Mouse (Mus musculus) large intestine, adult 2 months (tissue): Measurements from ENCODE around the gene Nme4. TPM values are rescaled to one million over a fixed set of nuclear protein-coding genes. Genes with fewer than 3 reads are reported as not detected.
"Not testable (repeated sequence)": the region's sequence is repeated elsewhere in the genome, so short reads cannot be mapped to it uniquely, and the experiment has no call there.

ENCODE experiments used
- DNase-seq: peaks from one replicate; pipeline ENCODE4 v3.0.0-alpha.2; 2012; ENCODE audit warnings: low read depth, low spot score
- WGBS: fragments of 180-500 bp; shearing (Covaris S2); methylation state at CpG from one replicate; pipeline ENCODE4 v1.1.7; 2018; 5-methylcytosine and 5-hydroxymethylcytosine counted together
- polyA plus RNA-seq: library from polyadenylated mRNA; depleted of rRNA; stranded (reverse); fragments of >200 nt; gene quantifications from 2 replicates; pipeline ENCODE4 v1.2.3, GENCODE M21; 2012

The Nme4 gene
- polyA plus RNA-seq, 1 experiment, result 14.5 TPM

DNA sequence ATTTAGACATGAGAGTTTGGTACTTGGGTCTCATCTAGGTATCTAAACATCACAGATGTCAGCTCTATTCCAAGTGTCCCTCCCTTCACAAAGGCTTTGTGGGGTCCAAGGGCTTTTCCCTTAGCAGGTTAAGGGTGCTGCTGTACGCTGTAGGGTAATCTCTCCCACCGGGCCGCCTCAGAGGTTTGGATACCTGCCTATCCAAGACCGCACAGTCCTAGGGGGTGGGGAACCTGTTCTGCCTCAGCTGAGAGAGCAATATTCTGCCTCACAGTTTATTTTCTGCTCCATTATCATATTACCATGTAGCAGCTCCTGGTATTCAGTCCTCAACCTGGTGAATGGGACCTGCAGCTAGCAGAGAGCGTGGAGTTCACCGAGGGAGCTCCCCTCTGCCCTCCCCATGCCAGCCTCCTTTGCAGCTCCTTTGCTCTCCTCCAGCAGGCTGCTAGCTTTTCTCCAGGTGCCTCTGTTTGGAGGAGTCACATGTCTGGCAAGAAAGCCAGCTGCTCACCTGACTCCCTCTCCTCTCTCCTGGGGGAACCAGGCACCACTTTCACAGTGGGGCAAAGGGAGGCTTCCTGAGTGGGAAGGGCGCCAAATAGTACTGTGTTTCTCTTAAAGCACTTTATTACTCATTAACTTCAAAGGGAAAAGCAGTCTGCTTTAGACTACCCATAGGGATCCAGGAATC, 19.9 kb upstream of the Nme4 start:
- no peak for DNase-seq
- WGBS, result 28% methylated on average over 7 of the region's 7 CpGs

DNA sequence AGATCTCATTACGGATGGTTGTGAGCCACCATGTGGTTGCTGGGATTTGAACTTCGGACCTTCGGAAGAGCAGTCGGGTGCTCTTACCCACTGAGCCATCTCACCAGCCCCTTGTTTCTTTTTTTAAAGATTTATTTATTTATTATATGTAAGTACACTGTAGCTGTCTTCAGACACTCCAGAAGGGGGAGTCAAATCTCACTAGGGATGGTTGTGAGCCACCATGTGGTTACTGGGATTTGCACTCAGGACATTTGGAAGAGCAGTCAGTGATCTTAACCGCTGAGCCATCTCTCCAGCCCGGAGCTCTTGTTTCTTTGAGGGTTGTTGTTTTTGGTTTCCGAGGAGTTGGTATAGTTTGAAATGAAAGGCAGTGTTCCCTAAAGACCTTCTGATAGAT, 19.1 kb upstream of the Nme4 start:
- not testable (repeated sequence) for DNase-seq
- WGBS, result 42% methylated on average over 7 of the region's 7 CpGs

DNA sequence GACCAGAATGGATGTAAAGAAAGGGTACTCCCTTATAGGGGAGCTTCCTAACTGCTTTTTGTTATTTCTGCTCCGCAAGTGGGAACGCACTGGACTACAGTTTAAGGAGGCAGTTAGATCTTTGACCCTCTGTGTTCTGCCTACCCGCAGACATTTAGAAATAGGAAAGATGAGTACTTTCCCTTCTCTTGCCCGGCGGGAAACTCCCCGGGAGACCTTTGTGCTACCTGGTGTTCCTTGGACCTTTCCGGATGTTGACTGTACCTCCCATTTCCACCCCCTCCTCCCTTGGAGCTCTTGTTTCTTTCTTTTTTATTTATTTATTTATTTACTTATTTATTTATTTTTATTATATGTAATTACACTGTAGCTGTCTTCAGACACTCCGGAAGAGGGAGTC, 18.7 kb upstream of the Nme4 start:
- no peak for DNase-seq
- 7% methylated on average over 8 of the region's 8 CpGs for WGBS

DNA sequence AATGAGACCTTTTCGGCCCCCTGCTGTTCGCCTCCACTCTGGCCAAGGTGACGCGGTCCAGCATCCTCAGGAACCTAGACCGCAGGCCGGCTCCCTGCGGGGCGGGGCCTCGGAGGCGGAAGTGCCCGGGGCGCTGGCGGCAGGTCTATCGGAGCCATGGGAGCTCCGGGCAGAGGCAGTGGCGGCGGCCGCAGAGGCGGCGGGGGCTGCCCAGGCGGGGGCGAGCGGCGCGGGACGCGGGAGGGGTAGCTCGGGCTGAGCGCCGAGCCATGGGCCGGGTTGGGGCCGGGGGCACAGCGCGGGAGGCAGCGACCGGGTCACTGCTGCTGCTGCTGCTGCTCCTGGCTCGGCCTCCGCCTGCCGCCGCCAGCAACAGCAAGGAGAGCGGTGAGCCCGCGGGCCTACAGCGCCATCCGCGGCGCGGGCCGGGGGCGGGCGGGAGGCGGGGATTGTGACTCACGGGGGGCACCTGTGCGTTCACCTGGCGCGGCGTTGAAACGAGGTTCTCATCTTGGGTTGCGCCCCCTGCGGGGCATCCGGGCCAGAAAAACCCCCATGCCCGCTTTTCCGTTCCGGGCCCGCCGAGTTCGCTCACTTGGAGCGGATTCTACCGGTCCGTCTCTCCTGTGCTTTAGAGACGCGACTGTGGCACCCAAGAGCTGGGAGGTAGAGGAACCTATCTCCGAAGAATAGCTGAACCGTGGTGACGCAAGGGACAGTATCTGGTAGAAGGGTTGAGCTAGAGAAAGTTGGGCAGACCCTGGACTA, 18.0 kb upstream of the Nme4 start, which contains the start of gene Tmem8:
Tmem8 (plus strand) TSS at position 119 of the 768 bp plus-strand sequence.
- DNase-seq, result no peak

DNA sequence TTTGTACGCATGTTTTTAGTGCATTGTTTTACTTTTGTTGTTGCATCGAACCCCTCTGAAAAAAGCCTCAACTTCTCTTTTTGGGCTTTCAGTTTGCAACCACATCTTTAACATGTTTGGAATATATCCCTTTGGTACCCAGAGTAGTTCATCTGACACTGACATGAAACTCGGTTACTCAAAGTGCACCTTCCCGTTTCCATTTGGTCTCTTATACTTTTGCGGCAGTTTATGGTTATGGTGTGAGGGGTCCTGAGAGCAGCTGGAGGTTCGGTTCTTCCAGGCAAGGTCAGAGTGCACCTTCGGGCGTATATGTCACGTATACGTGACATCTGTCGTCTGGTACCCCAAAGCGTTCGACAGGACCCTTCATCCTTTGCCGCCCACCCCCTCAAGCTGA, 17.3 kb upstream of the Nme4 start:
- DNase-seq, result no peak
- WGBS, result 19% methylated on average over 14 of the region's 14 CpGs

More for the DNA sequence above, 18.0 kb upstream of the Nme4 start, which contains the start of gene Tmem8:
- under 1% methylated on average over 68 of the region's 75 CpGs for WGBS

DNA sequence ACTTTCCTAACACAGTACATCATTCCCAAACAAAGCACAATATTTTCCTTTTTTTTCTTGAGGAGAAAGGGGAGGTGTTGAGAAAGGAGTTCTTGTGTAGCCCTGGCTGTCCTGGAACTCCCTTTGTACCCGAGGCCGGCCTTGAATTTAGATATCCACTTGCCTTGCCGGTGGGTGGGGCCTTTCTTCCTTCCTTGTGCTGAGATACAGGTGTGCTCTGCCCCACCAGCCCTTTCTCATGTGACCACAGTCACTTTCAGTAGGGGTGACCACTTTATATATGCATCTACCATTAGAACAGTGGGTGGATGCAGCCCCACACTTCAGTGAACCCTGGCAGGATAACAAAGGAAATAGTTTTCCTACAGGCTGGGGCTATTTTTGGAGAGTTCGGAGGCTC, 16.3 kb upstream of the Nme4 start:
- 34% methylated on average over 4 of the region's 4 CpGs for WGBS
- no peak for DNase-seq

DNA sequence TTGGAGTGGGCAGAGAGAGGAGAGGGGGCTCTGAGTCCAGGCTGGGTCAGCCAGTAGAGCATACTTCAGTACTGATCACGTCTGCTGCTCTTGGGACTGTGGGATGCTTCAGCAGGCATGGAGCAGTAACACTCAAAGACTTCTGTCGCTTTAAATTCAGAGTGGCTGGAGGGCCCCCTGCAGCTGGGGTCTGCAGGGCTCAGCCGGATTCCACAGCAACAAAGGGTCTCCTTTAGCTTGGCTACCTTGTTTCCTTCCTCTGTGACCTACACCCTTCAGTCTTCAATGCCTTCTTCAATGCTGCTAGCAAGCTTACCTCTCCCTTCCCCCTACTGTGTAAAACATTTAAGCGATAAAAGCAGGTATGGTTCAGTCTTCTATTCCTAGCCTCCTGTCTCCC, 15.6 kb upstream of the Nme4 start:
- DNase-seq, result no peak
- 63% methylated on average over 4 of the region's 4 CpGs for WGBS

DNA sequence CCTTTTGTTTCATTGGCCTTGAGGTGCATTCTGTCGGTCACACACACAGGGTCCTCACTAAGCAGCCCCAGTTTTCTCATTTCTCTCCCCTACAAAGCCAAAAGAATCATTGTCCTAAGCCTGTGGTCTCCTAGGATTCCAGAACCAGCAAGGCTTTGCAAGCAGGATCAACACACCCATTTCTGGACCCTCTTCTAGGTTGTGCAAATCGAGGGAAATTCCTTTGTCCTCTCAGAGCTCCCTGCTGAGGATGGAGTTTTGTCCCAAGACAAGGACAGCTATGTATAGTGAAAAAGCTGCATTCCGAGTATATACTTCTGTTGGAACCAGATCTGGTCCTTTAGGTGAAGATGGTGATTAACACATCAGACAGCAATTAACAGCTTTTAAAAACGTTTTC, 14.8 kb upstream of the Nme4 start:
- DNase-seq, result no peak
- WGBS, result 52% methylated on average over 4 of the region's 4 CpGs

DNA sequence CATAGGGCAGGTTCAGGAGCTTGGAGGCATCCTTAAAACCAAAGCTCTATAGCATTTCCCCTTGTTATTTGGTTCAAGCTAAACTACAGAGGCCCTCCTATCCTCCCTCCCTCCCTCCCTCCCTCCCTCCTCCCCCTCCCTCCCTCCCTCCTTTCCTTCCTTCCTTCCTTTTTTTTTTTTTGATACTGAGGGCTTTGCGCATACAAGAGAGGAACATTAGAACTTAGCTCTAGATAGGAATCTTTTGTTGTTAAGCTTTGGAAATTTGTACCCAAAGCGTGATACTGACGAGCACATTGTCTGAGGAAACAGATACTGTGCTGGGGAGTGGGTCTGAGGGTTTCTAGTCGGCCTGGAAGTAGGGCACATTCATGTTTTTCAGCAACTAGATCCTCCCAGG, 10.2 kb upstream of the Nme4 start:
- WGBS, result 69% methylated on average over 4 of the region's 4 CpGs
- no peak for DNase-seq

DNA sequence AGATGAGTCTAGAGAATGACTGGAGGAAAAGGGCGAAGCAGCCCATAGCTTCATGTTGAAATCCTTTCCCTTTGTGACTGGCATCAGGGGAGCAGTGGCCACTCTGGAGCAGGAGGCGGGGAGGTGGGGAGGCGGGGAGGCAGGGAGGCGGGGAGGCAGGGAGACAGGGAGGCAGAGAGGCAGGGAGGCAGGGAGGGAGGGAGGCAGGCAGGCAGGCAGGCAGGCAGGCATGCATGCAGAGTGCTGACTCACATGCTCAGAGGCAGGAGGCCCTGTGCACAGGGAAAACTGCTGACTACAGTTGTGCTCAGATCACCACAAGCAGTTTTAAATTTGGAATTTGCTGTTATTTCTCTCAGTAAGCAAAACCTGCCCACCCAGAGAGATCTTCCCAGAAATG, 6.1 kb upstream of the Nme4 start:
- WGBS, result 43% methylated on average over 4 of the region's 4 CpGs
- no peak for DNase-seq

DNA sequence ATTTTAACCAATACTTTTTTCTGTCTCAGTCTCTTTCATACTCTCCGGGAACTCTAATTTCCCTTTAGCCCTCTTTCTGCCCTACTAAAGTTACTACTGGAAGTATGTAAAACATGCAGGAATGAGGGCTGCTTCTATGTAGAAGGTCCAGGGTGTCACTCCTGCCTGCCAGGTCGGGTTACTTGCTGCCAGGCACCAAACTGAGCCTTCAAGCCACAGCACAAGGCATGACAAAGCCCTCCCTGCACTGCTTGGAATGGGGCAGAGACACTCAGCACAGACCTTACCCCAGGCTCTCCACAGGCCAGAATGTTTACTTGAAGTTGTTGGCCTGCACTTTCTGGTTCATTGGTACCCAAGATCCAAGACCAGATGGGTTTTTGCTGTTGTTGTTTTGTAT, 4.8 kb upstream of the Nme4 start:
- no peak for DNase-seq
- 59% methylated on average over 2 of the region's 2 CpGs for WGBS

DNA sequence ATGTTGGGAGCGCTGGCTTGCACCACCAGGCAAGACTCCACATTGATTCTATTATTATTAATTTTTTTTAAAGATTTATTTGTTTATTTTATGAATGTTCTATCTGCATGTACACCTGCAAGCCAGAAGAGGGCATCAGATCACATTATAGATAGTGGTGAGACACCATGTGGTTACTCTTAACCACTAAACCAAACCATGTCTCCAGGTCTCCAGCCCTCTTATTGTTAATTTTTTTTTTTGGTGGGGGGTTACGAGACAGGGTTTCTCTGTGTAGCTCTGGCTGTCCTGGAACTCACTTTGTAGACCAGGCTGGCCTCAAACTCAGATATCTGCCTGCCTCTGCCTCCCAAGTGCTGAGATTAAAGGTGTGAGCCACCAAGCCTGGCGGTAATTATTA, 3.9 kb upstream of the Nme4 start:
- not testable (repeated sequence) for DNase-seq
- 48% methylated on average over 3 of the region's 3 CpGs for WGBS

DNA sequence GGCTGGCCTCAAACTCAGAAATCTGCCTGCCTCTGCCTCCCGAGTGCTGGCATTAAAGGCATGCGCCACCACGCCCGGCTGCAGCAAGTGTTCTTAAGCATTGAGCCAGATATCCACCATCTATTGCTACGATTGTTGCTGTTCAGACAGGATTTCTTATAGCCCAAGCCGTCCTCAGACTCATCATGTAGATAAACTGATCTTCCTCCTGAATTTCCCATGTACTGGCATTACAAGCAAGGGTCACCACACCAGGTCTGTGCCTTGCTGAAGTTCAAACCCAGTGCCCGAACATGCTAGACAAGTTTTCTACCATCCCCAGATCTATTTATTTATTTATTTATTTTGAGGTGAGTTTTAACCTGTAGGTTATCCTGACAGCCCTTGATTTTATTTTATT, 3.1 kb upstream of the Nme4 start:
- WGBS, result 79% methylated on average over 7 of the region's 7 CpGs
- no peak for DNase-seq

DNA sequence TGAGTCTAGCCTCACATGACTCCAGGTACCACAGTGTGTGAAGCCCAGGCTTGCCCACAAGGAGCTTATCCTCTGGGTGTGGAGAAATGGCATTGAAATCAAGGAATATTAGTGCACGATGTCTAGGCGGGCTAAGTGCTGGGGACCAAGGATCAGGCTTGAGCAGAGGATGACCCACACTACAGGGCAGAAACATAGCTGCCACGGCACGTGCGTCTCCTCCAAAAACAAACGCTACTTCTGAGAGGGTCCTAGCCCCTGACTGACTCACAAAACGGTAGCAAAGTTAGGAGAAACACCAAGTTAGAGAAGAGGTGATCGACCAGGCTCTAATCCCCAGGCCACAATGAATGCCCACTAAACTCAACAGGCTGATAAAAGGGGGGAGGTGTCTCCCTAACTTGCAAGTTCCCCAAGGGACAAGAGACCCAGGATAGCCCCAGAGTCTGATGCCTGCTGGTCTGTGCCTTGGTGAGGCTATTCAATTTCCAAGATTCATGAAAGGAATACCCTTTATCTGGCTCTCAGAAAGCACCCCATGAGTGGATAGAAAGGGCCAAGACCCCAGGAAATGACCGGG, 781 bp downstream of the Nme4 start:
- no peak for DNase-seq
- 54% methylated on average over 9 of the region's 9 CpGs for WGBS

DNA sequence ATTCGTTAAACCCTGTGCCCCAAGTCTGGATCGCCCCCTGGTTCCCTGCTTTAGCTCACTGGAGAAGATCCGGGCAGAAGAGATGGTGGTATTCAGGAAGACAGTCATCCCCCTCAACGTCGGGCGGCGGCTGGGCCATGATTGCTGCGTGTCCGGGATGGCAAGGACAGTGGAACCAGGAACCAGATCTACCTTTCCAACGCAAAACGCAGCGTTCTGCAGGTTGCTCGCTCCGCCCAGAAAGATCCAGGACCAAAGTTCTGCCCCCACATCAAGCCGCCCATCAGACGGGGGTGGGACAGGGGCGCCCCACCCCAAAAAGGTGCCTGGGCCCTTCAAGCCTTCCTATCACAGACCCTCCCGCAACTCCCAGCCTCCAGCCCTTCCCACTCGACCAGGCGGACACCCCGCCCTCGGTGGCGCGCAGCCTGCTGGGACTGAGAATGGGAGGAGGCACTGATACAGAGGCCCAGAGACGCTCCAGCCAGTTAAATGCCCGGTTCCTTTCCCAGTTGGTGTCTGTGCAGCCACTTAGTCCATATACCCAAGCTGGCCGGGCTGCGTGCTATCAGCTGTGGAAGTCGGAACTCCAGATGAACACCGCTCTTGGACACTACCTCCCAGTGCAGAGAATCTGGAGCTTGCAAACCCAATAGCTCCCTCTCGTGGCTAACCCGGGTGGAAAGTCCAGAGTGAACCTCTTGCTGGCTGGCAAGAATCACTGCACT, 5.3 kb downstream of the Nme4 start, which contains the start of gene Decr2:
Decr2 (minus strand) TSS at position 433 of the 728 bp plus-strand sequence.
- DNase-seq, result peak; percentile 88
- 2% methylated on average over 32 of the region's 32 CpGs for WGBS

DNA sequence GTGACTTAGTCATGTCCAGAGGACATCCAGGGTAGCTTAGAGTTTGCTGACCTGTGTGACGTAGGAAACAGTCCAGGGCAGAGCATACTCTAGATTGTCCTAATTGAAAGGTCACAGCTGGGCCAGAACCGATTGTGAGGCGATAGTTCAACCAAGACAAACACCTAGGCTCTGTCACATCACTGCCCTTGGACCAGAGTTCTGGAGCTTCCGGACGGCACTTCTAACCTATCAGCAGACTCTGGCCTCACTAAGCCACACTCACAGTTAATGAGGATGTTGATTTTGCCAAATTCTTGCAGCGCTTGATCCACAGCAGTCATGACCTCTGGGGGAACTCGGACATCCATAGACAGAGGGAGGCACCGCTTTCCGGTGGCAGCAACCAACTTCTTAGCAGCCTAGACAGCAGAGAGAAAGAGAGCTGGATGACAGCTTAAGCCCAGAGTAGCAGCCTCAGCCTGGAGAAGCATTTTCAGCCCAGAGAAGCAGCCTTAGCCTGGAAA, 8.3 kb downstream of the Nme4 start:
- 93% methylated on average over 9 of the region's 9 CpGs for WGBS
- DNase-seq, result no peak

DNA sequence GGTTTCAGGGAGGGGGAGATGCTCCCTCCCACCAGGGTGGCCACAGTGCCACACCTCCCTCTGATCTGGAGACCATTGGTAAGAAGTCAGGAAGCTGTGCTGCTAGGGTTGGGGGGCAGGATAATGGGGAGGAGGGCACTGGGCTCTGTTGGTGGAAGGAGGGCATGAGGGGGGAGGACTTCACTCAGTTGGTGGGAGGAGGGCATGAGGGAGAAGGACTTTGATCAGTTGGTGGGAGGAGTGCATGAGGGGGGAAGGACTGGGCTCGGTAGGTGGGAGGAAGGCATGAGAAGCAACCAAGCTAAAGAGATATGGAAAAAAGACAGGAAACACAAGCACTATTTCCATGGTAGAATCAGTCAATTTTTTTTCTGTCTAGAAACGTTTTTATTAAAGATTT, 14.5 kb downstream of the Nme4 start:
- 37% methylated on average over 2 of the region's 2 CpGs for WGBS
- DNase-seq, result no peak

DNA sequence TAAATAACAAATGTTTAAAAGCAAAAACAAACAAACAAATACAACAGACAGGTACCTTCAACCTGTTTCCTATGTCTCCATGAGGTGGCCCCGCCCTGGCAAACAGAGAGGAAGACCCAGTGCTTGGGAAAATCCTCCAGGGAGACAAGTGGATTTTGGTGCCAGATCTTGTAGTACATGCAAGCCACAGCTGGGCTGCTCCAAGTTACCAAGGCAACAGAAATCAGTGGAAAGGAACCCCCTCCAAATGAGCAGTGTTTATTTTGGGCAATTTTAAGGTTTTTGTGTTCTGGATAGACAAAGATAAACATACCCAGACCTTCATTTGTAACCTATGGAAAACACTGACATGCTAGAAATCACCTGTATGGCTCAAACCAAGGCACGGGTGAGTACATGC, 16.6 kb downstream of the Nme4 start:
- WGBS, result 59% methylated on average over 2 of the region's 2 CpGs
- no peak for DNase-seq

DNA sequence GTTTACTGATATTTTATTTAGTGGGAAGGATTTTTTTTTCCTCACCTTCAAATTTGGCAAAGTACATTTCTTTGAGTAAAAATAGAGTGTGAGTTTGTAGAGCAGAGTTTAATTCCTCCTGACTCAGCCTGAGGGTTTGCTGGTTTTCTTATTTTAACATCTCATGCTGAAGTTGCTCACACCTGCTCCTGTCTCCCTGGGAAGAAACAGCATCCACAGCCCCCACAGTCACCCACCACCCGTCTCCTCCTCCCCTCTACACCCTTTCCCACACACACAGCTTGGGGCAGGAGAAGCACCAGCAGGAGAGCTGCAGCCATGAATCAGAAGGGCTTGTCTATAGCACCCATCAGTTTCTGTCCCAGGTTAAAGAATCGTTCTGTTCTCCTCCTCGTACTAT, 20.2 kb downstream of the Nme4 start:
- no peak for DNase-seq
- 63% methylated on average over 3 of the region's 3 CpGs for WGBS

DNA sequence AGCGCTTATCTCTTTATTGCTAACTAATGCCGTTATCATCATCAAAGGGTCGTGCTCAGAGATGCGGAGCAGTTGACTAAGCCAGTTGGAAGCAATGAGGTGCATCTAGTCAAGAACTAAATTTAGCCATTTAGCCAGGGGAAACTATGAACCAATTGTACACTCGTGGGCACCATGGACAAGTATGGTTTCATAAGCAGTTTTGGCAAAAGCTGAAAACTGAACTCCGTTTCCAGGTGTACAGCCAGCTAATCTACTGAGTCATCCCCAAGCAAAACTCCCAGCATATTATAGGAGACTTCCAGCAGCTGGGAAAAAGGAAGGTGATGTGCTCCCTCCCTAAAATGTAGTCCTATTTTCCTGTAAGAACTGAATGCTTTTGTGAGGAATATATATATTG, 25.3 kb downstream of the Nme4 start:
- 17% methylated on average over 6 of the region's 6 CpGs for WGBS
- no peak for DNase-seq
